Mouse (Mus musculus) myocyte (in vitro differentiated cells): ENCODE results near the gene Golt1b.

ENCODE experiments used
- E2F4 ChIP-seq: IDR thresholded peaks from one replicate; pipeline ENCODE4 v1.6.1; 2011; ENCODE audit warnings: mild to moderate bottlenecking, control low read depth, moderate library complexity; ENCODE audit not compliant: insufficient read depth
- MAX ChIP-seq: IDR thresholded peaks from one replicate; pipeline ENCODE4 v1.6.1; 2011; ENCODE audit warnings: low read depth, mild to moderate bottlenecking, control low read depth
- POLR2A ChIP-seq: IDR thresholded peaks from one replicate; pipeline ENCODE4 v1.6.1; 2011; ENCODE audit warnings: low read depth, mild to moderate bottlenecking, control low read depth, moderate library complexity; ENCODE audit not compliant: insufficient read length
- POLR2AphosphoS2 ChIP-seq: IDR thresholded peaks from one replicate; pipeline ENCODE4 v1.6.1; 2011; ENCODE audit warnings: low read depth, control low read depth; ENCODE audit not compliant: insufficient read length
- TCF12 ChIP-seq: IDR thresholded peaks from one replicate; pipeline ENCODE4 v1.6.1; 2011; ENCODE audit warnings: mild to moderate bottlenecking, control low read depth; ENCODE audit not compliant: poor library complexity, insufficient read depth, severe bottlenecking
- USF1 ChIP-seq: IDR thresholded peaks from one replicate; pipeline ENCODE4 v1.6.1; 2011; ENCODE audit warnings: low read depth, mild to moderate bottlenecking, control low read depth, moderate library complexity

DNA sequence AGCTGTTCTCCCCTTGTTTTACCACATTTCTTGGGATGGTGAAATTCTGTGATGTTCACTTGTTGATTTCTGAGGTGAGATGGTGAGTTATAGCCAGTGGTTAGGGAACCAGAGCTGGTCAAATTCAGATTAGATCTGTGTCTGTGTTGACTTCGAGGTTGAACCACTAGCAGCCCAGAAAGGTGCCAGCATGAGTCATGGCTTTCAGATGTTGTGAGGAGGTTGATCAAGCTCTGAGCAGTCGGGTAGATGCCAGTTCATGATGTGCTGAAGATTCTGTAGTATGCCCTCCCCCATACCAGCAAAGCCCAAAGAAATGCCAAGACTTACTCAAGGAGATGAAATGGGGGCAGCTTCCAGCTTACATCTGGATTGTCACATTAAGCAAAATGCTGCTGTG, 2.1 kb downstream of the Golt1b start:
- TF ChIP-seq POLR2A: no peak
- no peak for TF ChIP-seq POLR2AphosphoS2
- TF ChIP-seq USF1: no peak
- no peak for TF ChIP-seq TCF12
- TF ChIP-seq MAX: no peak
- no peak for TF ChIP-seq E2F4
